Mouse (Mus musculus) midbrain, embryonic 16.5 days (tissue): Measurements from ENCODE around the gene Amacr. TPM values are rescaled to one million over a fixed set of nuclear protein-coding genes. Genes with fewer than 3 reads are reported as not detected.
"Not testable (repeated sequence)": the region's sequence is repeated elsewhere in the genome, so short reads cannot be mapped to it uniquely, and the experiment has no call there.

Experiments used
- ATAC-seq: fragments of 200-750 bp; cut with Nextera tagmentation; 2 replicates; pipeline ENCODE4 v1.8.0; 2017; ENCODE audit warnings: moderate TSS enrichment
- H3K27ac ChIP-seq: fragments of 300-500 bp; sonication (generic); 2 replicates; pipeline ENCODE4 v1.5.1; 2014; ENCODE audit warnings: mild to moderate bottlenecking, low read length, mixed read lengths
- H3K27me3 ChIP-seq: fragments of 300-500 bp; sonication (generic); 2 replicates; pipeline ENCODE4 v1.6.1; 2014; ENCODE audit warnings: low read depth, low read length, mixed read lengths; ENCODE audit not compliant: control insufficient read depth, insufficient read depth
- H3K36me3 ChIP-seq: fragments of 300-500 bp; sonication (generic); 2 replicates; pipeline ENCODE4 v1.6.1; 2014; ENCODE audit warnings: mild to moderate bottlenecking, low read length, moderate library complexity, mixed read lengths; ENCODE audit not compliant: control insufficient read depth, insufficient read depth
- H3K4me1 ChIP-seq: fragments of 300-500 bp; sonication (generic); 2 replicates; pipeline ENCODE4 v1.6.1; 2014; ENCODE audit warnings: mild to moderate bottlenecking, low read length, mixed read lengths; ENCODE audit not compliant: control insufficient read depth, insufficient read depth
- H3K4me2 ChIP-seq: fragments of 300-500 bp; sonication (generic); 2 replicates; pipeline ENCODE4 v1.6.1; 2014; ENCODE audit warnings: mild to moderate bottlenecking, low read length, mixed read lengths
- H3K4me3 ChIP-seq: fragments of 300-500 bp; sonication (generic); 2 replicates; pipeline ENCODE4 v1.5.1; 2014; ENCODE audit warnings: low read depth, mild to moderate bottlenecking, low read length, moderate library complexity, mixed read lengths
- H3K9ac ChIP-seq: fragments of 300-500 bp; sonication (generic); 2 replicates; pipeline ENCODE4 v1.6.1; 2014; ENCODE audit warnings: low read depth, low read length, mixed read lengths
- H3K9me3 ChIP-seq: fragments of 300-500 bp; sonication (generic); replicated peaks from 2 replicates; pipeline ENCODE4 v1.6.1; 2014; ENCODE audit warnings: mild to moderate bottlenecking, low read length, mixed read lengths; ENCODE audit not compliant: control insufficient read depth, poor library complexity, severe bottlenecking
- WGBS: fragments of 180-500 bp; shearing (Covaris S2); extraction: QIAGEN DNeasy Blood & Tissue Kit; methylation state at CpG from one replicate; pipeline ENCODE4 v1.1.7; 2014; 5-methylcytosine and 5-hydroxymethylcytosine counted together
- polyA plus RNA-seq: library from polyadenylated mRNA; unstranded; fragments of >200 nt; fragmentation: Nextera tagmentation; extraction: Ambion mirVana; gene quantifications from 2 replicates; pipeline ENCODE4 v1.2.1, GENCODE M21; 2015

Gene Amacr
- polyA plus RNA-seq, 1 experiment from 2014 or later: 10.8 TPM

- no peaks in the 10 kb centered on the region for H3K36me3 ChIP-seq
- no peak overlapping the region for H3K9ac ChIP-seq
- no peaks in the 10 kb centered on the region for H3K27me3 ChIP-seq
- peak overlapping the region; percentile 68 for H3K4me2 ChIP-seq
- 61% methylated on average over 2 of the region's 2 CpGs for WGBS
- H3K9me3 ChIP-seq: no peaks in the 10 kb centered on the region
- no peak overlapping the region for H3K27ac ChIP-seq
- peaks cover 8% of the 10 kb centered on the region; the same call in 1 of the 2 replicates for H3K4me1 ChIP-seq
- no peak overlapping the region for H3K4me3 ChIP-seq
- ATAC-seq: no peak
Measured at GRCm38 (mm10) chr15:10980712-10981111, 844 bp upstream of the Amacr start.

- Histone ChIP-seq H3K27ac (peak overlapping the region; percentile 92), H3K9me3 (no peaks in the 10 kb centered on the region), H3K36me3 (no peaks in the 10 kb centered on the region), H3K4me1 (peaks cover 8% of the 10 kb centered on the region; the same call in 1 of the 2 replicates), H3K9ac (peak overlapping the region; percentile 81), H3K4me2 (peak overlapping the region; percentile 68), H3K27me3 (no peaks in the 10 kb centered on the region), H3K4me3 (peak overlapping the region; percentile 69)
- WGBS: 8% methylated on average over 6 of the region's 6 CpGs
- peak; percentile 52 for ATAC-seq
Measured at GRCm38 (mm10) chr15:10982064-10982435, 494 bp downstream of the Amacr start.

- 81% methylated on average over 6 of the region's 6 CpGs for WGBS
Measured at GRCm38 (mm10) chr15:10985756-10986155, 4.2 kb downstream of the Amacr start.

GRCm38 (mm10) chr15:10986477-10986876 lies 4.9 kb downstream of the Amacr start:
- H3K9me3 ChIP-seq, H3K27ac ChIP-seq, H3K4me1 ChIP-seq, H3K4me3 ChIP-seq, H3K27me3 ChIP-seq, ATAC-seq, H3K36me3 ChIP-seq, H3K4me2 ChIP-seq, H3K9ac ChIP-seq: not testable (repeated sequence)
- WGBS: 79% methylated on average over 2 of the region's 2 CpGs

More at GRCm38 (mm10) chr15:10985756-10986155, 4.2 kb downstream of the Amacr start:
- Histone ChIP-seq H3K36me3 (no peaks in the 10 kb centered on the region), H3K27me3 (no peaks in the 10 kb centered on the region), H3K4me2 (no peak overlapping the region), H3K9me3 (no peaks in the 10 kb centered on the region), H3K9ac (no peak overlapping the region), H3K4me1 (peaks cover 8% of the 10 kb centered on the region; the same call in 1 of the 2 replicates), H3K27ac (no peak overlapping the region), H3K4me3 (no peak overlapping the region)
- no peak for ATAC-seq

- H3K4me2 ChIP-seq: no peak overlapping the region
- no peaks in the 10 kb centered on the region for H3K4me1 ChIP-seq
- no peak overlapping the region for H3K4me3 ChIP-seq
- no peaks in the 10 kb centered on the region for H3K36me3 ChIP-seq
- no peak overlapping the region for H3K27ac ChIP-seq
- WGBS: 72% methylated on average over 2 of the region's 2 CpGs
- no peak for ATAC-seq
- no peaks in the 10 kb centered on the region for H3K9me3 ChIP-seq
- H3K27me3 ChIP-seq: no peaks in the 10 kb centered on the region
- no peak overlapping the region for H3K9ac ChIP-seq
Measured at GRCm38 (mm10) chr15:10990411-10990810, 8.9 kb downstream of the Amacr start.

- no peaks in the 10 kb centered on the region for H3K27me3 ChIP-seq
- H3K36me3 ChIP-seq: no peaks in the 10 kb centered on the region
- H3K9me3 ChIP-seq: no peaks in the 10 kb centered on the region
- WGBS: 94% methylated on average over 1 of the region's 1 CpGs
- H3K4me2 ChIP-seq: no peak overlapping the region
- ATAC-seq: no peak
- no peak overlapping the region for H3K4me3 ChIP-seq
- no peaks in the 10 kb centered on the region for H3K4me1 ChIP-seq
- no peak overlapping the region for H3K9ac ChIP-seq
- H3K27ac ChIP-seq: no peak overlapping the region
Measured at GRCm38 (mm10) chr15:10991566-10991965, 10.0 kb downstream of the Amacr start.

- H3K9me3 ChIP-seq: no peaks in the 10 kb centered on the region
- no peak overlapping the region for H3K4me3 ChIP-seq
- no peak overlapping the region for H3K27ac ChIP-seq
- no peak overlapping the region for H3K4me2 ChIP-seq
- H3K4me1 ChIP-seq: no peaks in the 10 kb centered on the region
- WGBS: 57% methylated on average over 5 of the region's 5 CpGs
- ATAC-seq: peak; percentile 66; the same call in 1 of the 2 replicates
- no peaks in the 10 kb centered on the region for H3K36me3 ChIP-seq
- no peaks in the 10 kb centered on the region for H3K27me3 ChIP-seq
- no peak overlapping the region for H3K9ac ChIP-seq
Measured at GRCm38 (mm10) chr15:10999832-11000231, 18.3 kb downstream of the Amacr start.

- Histone ChIP-seq H3K4me2 (no peak within 1 kb of the TSS), H3K27me3 (no peaks in the 10 kb centered on the region), H3K9me3 (no peaks in the 10 kb centered on the region), H3K4me3 (no peak within 1 kb of the TSS), H3K9ac (no peak within 1 kb of the TSS), H3K4me1 (no peaks in the 10 kb centered on the region), H3K36me3 (no peaks in the 10 kb centered on the region), H3K27ac (no peak within 1 kb of the TSS)
- WGBS: 43% methylated on average over 7 of the region's 7 CpGs
- ATAC-seq: no peak
Measured at GRCm38 (mm10) chr15:11000421-11000820, 18.9 kb downstream of the Amacr start, which contains the start of gene Slc45a2. Gene Slc45a2, plus strand, starts transcription at chr15:11000721.

GRCm38 (mm10) chr15:11003791-11004190 lies 22.2 kb downstream of the Amacr start:
- H3K4me2 ChIP-seq: no peak overlapping the region
- no peak overlapping the region for H3K27ac ChIP-seq
- no peaks in the 10 kb centered on the region for H3K4me1 ChIP-seq
- H3K9ac ChIP-seq: no peak overlapping the region
- no peaks in the 10 kb centered on the region for H3K36me3 ChIP-seq
- no peak for ATAC-seq
- no peaks in the 10 kb centered on the region for H3K9me3 ChIP-seq
- WGBS: 83% methylated on average over 4 of the region's 4 CpGs
- H3K4me3 ChIP-seq: no peak overlapping the region
- H3K27me3 ChIP-seq: no peaks in the 10 kb centered on the region
